Mouse (Mus musculus) MEL (cell line): Measurements from ENCODE around the gene Glrp1. TPM values are rescaled to one million over a fixed set of nuclear protein-coding genes. Genes with fewer than 3 reads are reported as not detected.

Experiments used
- DNase-seq: peaks from one replicate; pipeline ENCODE4 v3.0.0; 2011; ENCODE audit warnings: low read depth, low spot score
- H3K27ac ChIP-seq: 2 replicates; pipeline ENCODE4 v1.5.1; 2012; ENCODE audit warnings: low read depth, mild to moderate bottlenecking, control low read depth, low read length, moderate library complexity; ENCODE audit not compliant: control insufficient read depth
- H3K27me3 ChIP-seq, 2 experiments: fragments of 150-350 bp in 1 of 2; sonication (generic) in 1 of 2; 2 replicates each; pipeline ENCODE4 v1.6.1; 2012; ENCODE audit warnings: low read length in 2 of 2, mild to moderate bottlenecking in 2 of 2, improper control_type of control experiment in 1 of 2, moderate library complexity in 1 of 2; ENCODE audit not compliant: insufficient read depth in 2 of 2, control insufficient read depth in 1 of 2
- H3K36me3 ChIP-seq, 2 experiments: 2 replicates each; pipeline ENCODE4 v1.6.1; 2012 to 2014; ENCODE audit warnings: low read length in 2 of 2, improper control_type of control experiment in 1 of 2, inconsistent platforms in 1 of 2, mild to moderate bottlenecking in 1 of 2; ENCODE audit not compliant: insufficient read depth in 2 of 2, control insufficient read depth in 1 of 2
- H3K4me1 ChIP-seq, 2 experiments: fragments of 150-350 bp in 1 of 2; sonication (generic) in 1 of 2; 2 replicates each; pipeline ENCODE4 v1.6.1; 2012; ENCODE audit warnings: low read length in 2 of 2, improper control_type of control experiment in 1 of 2, mild to moderate bottlenecking in 1 of 2; ENCODE audit not compliant: insufficient read depth in 2 of 2, control insufficient read depth in 1 of 2
- H3K4me3 ChIP-seq, 2 experiments: fragments of 150-350 bp in 1 of 2; sonication (generic) in 1 of 2; 2 replicates each; pipeline ENCODE4 v1.5.1; 2012; ENCODE audit warnings: low read depth in 2 of 2, low read length in 2 of 2, mild to moderate bottlenecking in 2 of 2, moderate library complexity in 2 of 2, control low read depth in 1 of 2, improper control_type of control experiment in 1 of 2; ENCODE audit not compliant: control insufficient read depth in 1 of 2, insufficient read depth in 1 of 2
- H3K79me2 ChIP-seq: 2 replicates; pipeline ENCODE4 v1.6.1; 2012; ENCODE audit warnings: mild to moderate bottlenecking, low read length, moderate library complexity; ENCODE audit not compliant: control insufficient read depth, poor library complexity, insufficient read depth
- H3K9ac ChIP-seq: 2 replicates; pipeline ENCODE4 v1.6.1; 2012; ENCODE audit warnings: low read depth, mild to moderate bottlenecking, control low read depth, low read length, moderate library complexity; ENCODE audit not compliant: control insufficient read depth, poor library complexity, severe bottlenecking
- H3K9me3 ChIP-seq: fragments of 150-350 bp; sonication (generic); replicated peaks from 2 replicates; pipeline ENCODE4 v1.6.1; 2012; ENCODE audit warnings: mild to moderate bottlenecking, low read length, improper control_type of control experiment, moderate library complexity; ENCODE audit not compliant: insufficient read depth
- CHD1 ChIP-seq: IDR thresholded peaks from 2 replicates; pipeline ENCODE4 v1.6.1; 2012; ENCODE audit warnings: low read depth, mild to moderate bottlenecking, inconsistent platforms, low read length, improper control_type of control experiment
- CTCF ChIP-seq, 3 experiments: IDR thresholded peaks in 2 of 3; conservative IDR thresholded peaks in 1 of 3; 2 replicates each; pipeline ENCODE4 v1.5.1; 2011 to 2012; ENCODE audit warnings: low read length in 3 of 3, low read depth in 2 of 3, mild to moderate bottlenecking in 2 of 3, improper control_type of control experiment in 1 of 3, inconsistent platforms in 1 of 3, mixed read lengths in 1 of 3, moderate library complexity in 1 of 3; ENCODE audit not compliant: control insufficient read depth in 1 of 3, insufficient read depth in 1 of 3, poor library complexity in 1 of 3, severe bottlenecking in 1 of 3
- ELF1 ChIP-seq: IDR thresholded peaks from 2 replicates; pipeline ENCODE4 v1.6.1; 2014; ENCODE audit warnings: low read depth, mild to moderate bottlenecking, inconsistent platforms, low read length, improper control_type of control experiment, moderate library complexity
- EP300 ChIP-seq, 2 experiments: IDR thresholded peaks; 2 replicates each; pipeline ENCODE4 v1.6.1; 2011; ENCODE audit warnings: improper control_type of control experiment in 2 of 2, low read length in 2 of 2, low read depth in 1 of 2, mild to moderate bottlenecking in 1 of 2
- ETS1 ChIP-seq: IDR thresholded peaks from 2 replicates; pipeline ENCODE4 v1.6.1; 2012; ENCODE audit warnings: low read depth, mild to moderate bottlenecking, inconsistent platforms, low read length, improper control_type of control experiment, moderate library complexity
- GABPA ChIP-seq: IDR thresholded peaks from 2 replicates; pipeline ENCODE4 v1.6.1; 2012; ENCODE audit warnings: low read depth, mild to moderate bottlenecking, inconsistent platforms, low read length, improper control_type of control experiment, moderate library complexity
- GATA1 ChIP-seq: IDR thresholded peaks from 2 replicates; pipeline ENCODE4 v1.6.1; 2011; ENCODE audit warnings: low read depth, low read length, improper control_type of control experiment
- MAFK ChIP-seq: IDR thresholded peaks from 2 replicates; pipeline ENCODE4 v1.6.1; 2011; ENCODE audit warnings: low read depth, mild to moderate bottlenecking, low read length, improper control_type of control experiment, borderline replicate concordance
- MAX ChIP-seq: IDR thresholded peaks from 2 replicates; pipeline ENCODE4 v1.6.1; 2011; ENCODE audit warnings: low read length, improper control_type of control experiment
- MEF2A ChIP-seq: IDR thresholded peaks from 2 replicates; pipeline ENCODE4 v1.6.1; 2014; ENCODE audit warnings: low read depth, mild to moderate bottlenecking, inconsistent platforms, low read length, improper control_type of control experiment; ENCODE audit not compliant: poor library complexity, insufficient replicate concordance, severe bottlenecking; ENCODE audit errors: extremely low read depth
- MXI1 ChIP-seq: IDR thresholded peaks from 2 replicates; pipeline ENCODE4 v1.6.1; 2011; ENCODE audit warnings: mild to moderate bottlenecking, low read depth, low read length, improper control_type of control experiment
- MYB ChIP-seq: IDR thresholded peaks from 2 replicates; pipeline ENCODE4 v1.6.1; 2011; ENCODE audit warnings: mild to moderate bottlenecking, low read depth, low read length, improper control_type of control experiment
- MYC ChIP-seq: IDR thresholded peaks from 2 replicates; pipeline ENCODE4 v1.6.1; 2011; ENCODE audit warnings: low read depth, mild to moderate bottlenecking, low read length, improper control_type of control experiment, moderate library complexity
- NELFE ChIP-seq: IDR thresholded peaks from 2 replicates; pipeline ENCODE4 v1.6.1; 2011; ENCODE audit warnings: low read depth, low read length, improper control_type of control experiment
- POLR2A ChIP-seq, 2 experiments: IDR thresholded peaks; 2 replicates each; pipeline ENCODE4 v1.6.1; 2011 to 2012; ENCODE audit warnings: low read length in 2 of 2, mild to moderate bottlenecking in 2 of 2, control low read depth in 1 of 2, improper control_type of control experiment in 1 of 2, low read depth in 1 of 2, moderate library complexity in 1 of 2; ENCODE audit not compliant: control insufficient read depth in 1 of 2, insufficient read depth in 1 of 2, poor library complexity in 1 of 2
- POLR2AphosphoS5 ChIP-seq: IDR thresholded peaks from 2 replicates; pipeline ENCODE4 v1.6.1; 2012; ENCODE audit warnings: low read depth, borderline replicate concordance, mild to moderate bottlenecking, inconsistent platforms, low read length, moderate library complexity, mixed read lengths
- RAD21 ChIP-seq: IDR thresholded peaks from 2 replicates; pipeline ENCODE4 v1.6.1; 2011; ENCODE audit warnings: mild to moderate bottlenecking, low read depth, low read length, improper control_type of control experiment
- SIN3A ChIP-seq: IDR thresholded peaks from 2 replicates; pipeline ENCODE4 v1.6.1; 2012; ENCODE audit warnings: low read length, improper control_type of control experiment, inconsistent platforms
- SMC3 ChIP-seq: IDR thresholded peaks from 2 replicates; pipeline ENCODE4 v1.6.1; 2011; ENCODE audit warnings: low read depth, low read length, improper control_type of control experiment
- TAL1 ChIP-seq: IDR thresholded peaks from 2 replicates; pipeline ENCODE4 v1.6.1; 2012; ENCODE audit warnings: mild to moderate bottlenecking, inconsistent platforms, low read length, moderate library complexity, mixed read lengths
- TBP ChIP-seq: IDR thresholded peaks from 2 replicates; pipeline ENCODE4 v1.8.0; 2011; ENCODE audit warnings: low read depth, low read length, improper control_type of control experiment
- UBTF ChIP-seq: IDR thresholded peaks from 2 replicates; pipeline ENCODE4 v1.6.1; 2012; ENCODE audit warnings: low read depth, mild to moderate bottlenecking, inconsistent platforms, low read length, improper control_type of control experiment, moderate library complexity, borderline replicate concordance; ENCODE audit not compliant: insufficient read depth
- USF1 ChIP-seq: IDR thresholded peaks from 2 replicates; pipeline ENCODE4 v1.6.1; 2014; ENCODE audit warnings: low read depth, mild to moderate bottlenecking, inconsistent platforms, low read length, improper control_type of control experiment, moderate library complexity
- USF2 ChIP-seq, 2 experiments: IDR thresholded peaks; 2 replicates each; pipeline ENCODE4 v1.6.1; 2011 to 2012; ENCODE audit warnings: improper control_type of control experiment in 2 of 2, low read length in 2 of 2, borderline replicate concordance in 1 of 2, inconsistent platforms in 1 of 2, low read depth in 1 of 2, mild to moderate bottlenecking in 1 of 2; ENCODE audit not compliant: insufficient read depth in 1 of 2
- ZC3H11A ChIP-seq: IDR thresholded peaks from 2 replicates; pipeline ENCODE4 v1.6.1; 2012; ENCODE audit warnings: low read depth, mild to moderate bottlenecking, inconsistent platforms, low read length, improper control_type of control experiment
- ZMIZ1 ChIP-seq: IDR thresholded peaks from 2 replicates; pipeline ENCODE4 v1.6.1; 2012; ENCODE audit warnings: low read depth, mild to moderate bottlenecking, inconsistent platforms, low read length, improper control_type of control experiment, moderate library complexity
- polyA plus RNA-seq, 2 experiments: library from polyadenylated mRNA; stranded (reverse) in 1 of 2; unstranded in 1 of 2; fragments of >175 nt in 1 of 2; fragments of >200 nt in 1 of 2; gene quantifications; 2 replicates each; pipeline versions ENCODE4 v1.2.1 to v1.2.4; 2012; ENCODE audit warnings: low replicate concordance in 2 of 2, low read depth in 1 of 2; ENCODE audit not compliant: insufficient read length in 2 of 2, insufficient read depth in 1 of 2, missing spikeins in 1 of 2
- total RNA-seq: library from RNA; depleted of rRNA; stranded (reverse); fragments of 300-350 nt; gene quantifications from 2 replicates; pipeline ENCODE4 v1.2.3, GENCODE M21; 2012

Gene Glrp1
- total and polyA plus RNA-seq, 3 experiments, result not detected

- no peaks in the 10 kb centered on the region for H3K27me3 ChIP-seq
- no peaks in the 10 kb centered on the region for H3K4me1 ChIP-seq
- no peaks in the 10 kb centered on the region for H3K9me3 ChIP-seq
- H3K36me3 ChIP-seq, result no peaks in the 10 kb centered on the region
- no peak overlapping the region for H3K9ac ChIP-seq
- no peak for DNase-seq
- TF ChIP-seq UBTF (no peak), TAL1 (no peak), RAD21 (no peak), SIN3A (no peak), CHD1 (no peak), MAFK (no peak), GATA1 (no peak), GABPA (no peak), MEF2A (no peak), MXI1 (no peak), ELF1 (no peak), ETS1 (no peak), USF1 (no peak), NELFE (no peak), EP300 (IDR thresholded peaks at IDR 0.05; ENCODE audit: low read depth in 1 of 2, low read length in 2 of 2) (no peak), POLR2AphosphoS5 (no peak), SMC3 (no peak), USF2 (IDR thresholded peaks at IDR 0.05; ENCODE audit: borderline replicate concordance in 1 of 2, insufficient read depth in 1 of 2, low read depth in 1 of 2, low read length in 2 of 2) (no peak), MAX (no peak)
- no peak overlapping the region for H3K27ac ChIP-seq
- H3K4me3 ChIP-seq, result no peak overlapping the region
- no peaks in the 10 kb centered on the region for H3K79me2 ChIP-seq
These were observed 11.4 kb upstream of the Glrp1 start for GRCm38 (mm10) chr1:88521170-88521747.

- Histone ChIP-seq H3K4me1 (no peaks in the 10 kb centered on the region), H3K4me3 (no peak overlapping the region), H3K36me3 (no peaks in the 10 kb centered on the region), H3K9ac (no peak overlapping the region), H3K27ac (no peak overlapping the region), H3K79me2 (no peaks in the 10 kb centered on the region), H3K9me3 (no peaks in the 10 kb centered on the region), H3K27me3 (no peaks in the 10 kb centered on the region)
- no peak for DNase-seq
- TF ChIP-seq UBTF (no peak), ZMIZ1 (no peak), SIN3A (no peak), MYB (no peak), SMC3 (no peak), TAL1 (no peak), USF2 (IDR thresholded peaks at IDR 0.05; ENCODE audit: borderline replicate concordance in 1 of 2, insufficient read depth in 1 of 2, low read depth in 1 of 2, low read length in 2 of 2) (no peak), TBP (no peak), MYC (no peak), CTCF (IDR thresholded peaks at IDR 0.05 in 2 of 3, conservative IDR thresholded peaks at IDR 0.05 in 1 of 3; ENCODE audit: control insufficient read depth in 1 of 3, insufficient read depth in 1 of 3, low read depth in 2 of 3, low read length in 3 of 3, poor library complexity in 1 of 3, severe bottlenecking in 1 of 3) (no peak), ZC3H11A (no peak), EP300 (IDR thresholded peaks at IDR 0.05; ENCODE audit: low read depth in 1 of 2, low read length in 2 of 2) (no peak), NELFE (no peak), MAX (no peak), POLR2A (IDR thresholded peaks at IDR 0.05; ENCODE audit: control insufficient read depth in 1 of 2, insufficient read depth in 1 of 2, low read depth in 1 of 2, low read length in 2 of 2, poor library complexity in 1 of 2) (no peak), GATA1 (no peak)
These were observed 3.7 kb upstream of the Glrp1 start for GRCm38 (mm10) chr1:88513613-88514012.
